Mouse (Mus musculus): ENCODE measurements at regions not wholly inside any gene's neighbourhood (a gene's known extent, or its start where the extent isn't known, plus 50 kb on each side); places are given as distances from the start of the nearest gene placed in this dataset.

GRCm38 (mm10) chr2:178542032-178542431, 111.7 kb downstream of the Cdh26 start:
- DNase-seq (ENCODE audit: low spot score in 2 of 2), result peak in 1 of 2 experiments; percentile 48

- DNase-seq (ENCODE audit: low spot score in 2 of 2), result no peak
Observed at GRCm38 (mm10) chr2:178544411-178544810, 114.1 kb downstream of the Cdh26 start.

GRCm38 (mm10) chr2:178545601-178546352, 115.4 kb downstream of the Cdh26 start:
- no peak for DNase-seq (ENCODE audit: low spot score in 2 of 2)

GRCm38 (mm10) chr2:178546353-178546720, 116.0 kb downstream of the Cdh26 start:
- DNase-seq (ENCODE audit: low spot score in 2 of 2), result no peak

GRCm38 (mm10) chr2:178546888-178547287, 116.6 kb downstream of the Cdh26 start:
- DNase-seq (ENCODE audit: low spot score in 2 of 2), result no peak

GRCm38 (mm10) chr2:178548937-178549336, 118.6 kb downstream of the Cdh26 start:
- DNase-seq (ENCODE audit: low spot score in 2 of 2), result peak in 1 of 2 experiments; percentile 27

- DNase-seq (ENCODE audit: low spot score in 2 of 2), result no peak
Observed at GRCm38 (mm10) chr2:178553736-178554135, 123.4 kb downstream of the Cdh26 start.

- no peak for DNase-seq (ENCODE audit: low spot score in 2 of 2)
Observed at GRCm38 (mm10) chr2:178555692-178556340, 125.5 kb downstream of the Cdh26 start.

- no peak for DNase-seq (ENCODE audit: low spot score in 2 of 2)
Observed at GRCm38 (mm10) chr2:178557934-178558333, 127.6 kb downstream of the Cdh26 start.

- no peak for DNase-seq (ENCODE audit: low spot score in 2 of 2)
Observed at GRCm38 (mm10) chr2:178563287-178563686, 133.0 kb downstream of the Cdh26 start.

- DNase-seq (ENCODE audit: low spot score in 2 of 2), result peak; percentile 66 to 86
Observed at GRCm38 (mm10) chr2:178565368-178565818, 135.1 kb downstream of the Cdh26 start.

GRCm38 (mm10) chr2:178567493-178567892, 137.2 kb downstream of the Cdh26 start:
- no peak for DNase-seq (ENCODE audit: low spot score in 2 of 2)

GRCm38 (mm10) chr2:178572301-178572700, 142.0 kb downstream of the Cdh26 start:
- no peak for DNase-seq (ENCODE audit: low spot score in 2 of 2)

GRCm38 (mm10) chr2:178574859-178575258, 144.5 kb downstream of the Cdh26 start:
- DNase-seq (ENCODE audit: low spot score in 2 of 2), result peak; percentile 19 to 87

GRCm38 (mm10) chr2:178575403-178575802, 145.1 kb downstream of the Cdh26 start:
- DNase-seq (ENCODE audit: low spot score in 2 of 2), result no peak

GRCm38 (mm10) chr2:178576067-178576466, 145.7 kb downstream of the Cdh26 start:
- DNase-seq (ENCODE audit: low spot score in 2 of 2), result no peak

GRCm38 (mm10) chr2:178579571-178579970, 149.2 kb downstream of the Cdh26 start:
- DNase-seq (ENCODE audit: low spot score in 2 of 2), result no peak

- DNase-seq (ENCODE audit: low spot score in 2 of 2), result no peak
Observed at GRCm38 (mm10) chr2:178581306-178581705, 151.0 kb downstream of the Cdh26 start.

GRCm38 (mm10) chr2:178584970-178585566, 154.7 kb downstream of the Cdh26 start:
- no peak for DNase-seq (ENCODE audit: low spot score in 2 of 2)

- no peak for DNase-seq (ENCODE audit: low spot score in 2 of 2)
Observed at GRCm38 (mm10) chr2:178587134-178587636, 156.9 kb downstream of the Cdh26 start.

GRCm38 (mm10) chr2:178593743-178594142, 163.4 kb downstream of the Cdh26 start:
- DNase-seq (ENCODE audit: low spot score in 2 of 2), result no peak

GRCm38 (mm10) chr2:178594177-178594576, 163.8 kb downstream of the Cdh26 start:
- no peak for DNase-seq (ENCODE audit: low spot score in 2 of 2)
